Mouse (Mus musculus) left cerebral cortex, adult 18-20 months (tissue): ENCODE measurements around the gene Ralb. TPM values are rescaled to one million over a fixed set of nuclear protein-coding genes. Genes with fewer than 3 reads are reported as not detected.

Experiments
- DNase-seq, 2 experiments: peaks; one replicate each; pipeline ENCODE4 v3.0.0; 2021 to 2022; ENCODE audit warnings: low spot score in 2 of 2, mixed read lengths in 1 of 2
- total RNA-seq, 2 experiments: library from RNA; stranded (reverse); gene quantifications; 2 replicates each; pipeline ENCODE4 v1.2.3; 2021

Ralb gene
- total RNA-seq, 2 experiments from 2014 or later, result 23.0 to 23.9 TPM

- no peak for DNase-seq
These were observed 9.2 kb downstream of the Ralb start for GRCm38 (mm10) chr1:119495396-119495775.

- no peak for DNase-seq
These were observed 9.7 kb downstream of the Ralb start for GRCm38 (mm10) chr1:119494712-119495395.

- DNase-seq, result no peak
These were observed 10.4 kb downstream of the Ralb start for GRCm38 (mm10) chr1:119494024-119494711.

- no peak for DNase-seq
These were observed 12.1 kb downstream of the Ralb start for GRCm38 (mm10) chr1:119492505-119492904.

GRCm38 (mm10) chr1:119492097-119492496, 12.5 kb downstream of the Ralb start:
- DNase-seq, result no peak

GRCm38 (mm10) chr1:119490765-119491164, 13.8 kb downstream of the Ralb start:
- no peak for DNase-seq

GRCm38 (mm10) chr1:119487917-119488590, 16.5 kb downstream of the Ralb start:
- no peak for DNase-seq

- DNase-seq, result no peak
These were observed 18.8 kb downstream of the Ralb start for GRCm38 (mm10) chr1:119485825-119486224.

- DNase-seq, result no peak
These were observed 20.1 kb downstream of the Ralb start for GRCm38 (mm10) chr1:119484457-119484856.

- DNase-seq, result no peak
These were observed 21.7 kb downstream of the Ralb start for GRCm38 (mm10) chr1:119482891-119483290.

GRCm38 (mm10) chr1:119481205-119481932, 23.2 kb downstream of the Ralb start:
- no peak for DNase-seq

GRCm38 (mm10) chr1:119480678-119481077, 23.9 kb downstream of the Ralb start:
- no peak for DNase-seq

- no peak for DNase-seq
These were observed 25.0 kb downstream of the Ralb start for GRCm38 (mm10) chr1:119479641-119480040.

- no peak for DNase-seq
These were observed 27.7 kb downstream of the Ralb start for GRCm38 (mm10) chr1:119476905-119477353.

- no peak for DNase-seq
These were observed 29.9 kb downstream of the Ralb start for GRCm38 (mm10) chr1:119474671-119475070.

- DNase-seq, result no peak
These were observed 31.9 kb downstream of the Ralb start for GRCm38 (mm10) chr1:119472648-119473047.

GRCm38 (mm10) chr1:119471793-119472396, 32.7 kb downstream of the Ralb start:
- no peak for DNase-seq

- DNase-seq, result peak in 1 of 2 experiments; percentile 40
These were observed 41.2 kb downstream of the Ralb start for GRCm38 (mm10) chr1:119463386-119463785.

- no peak for DNase-seq
These were observed 44.5 kb downstream of the Ralb start for GRCm38 (mm10) chr1:119460062-119460461.

- DNase-seq, result peak; percentile 64 to 68
These were observed 46.5 kb downstream of the Ralb start for GRCm38 (mm10) chr1:119457993-119458605.

- no peak for DNase-seq
These were observed 47.1 kb downstream of the Ralb start for GRCm38 (mm10) chr1:119457528-119457855.
